Mouse (Mus musculus) C2C12 (cell line): ENCODE data around the gene Prdm10. TPM values are rescaled to one million over a fixed set of nuclear protein-coding genes. Genes with fewer than 3 reads are reported as not detected.

ENCODE experiments used
- H3K27me3 ChIP-seq: one replicate; pipeline ENCODE4 v1.6.1; 2011; ENCODE audit not compliant: control insufficient read depth, insufficient read depth, insufficient read length
- H3K36me3 ChIP-seq: one replicate; pipeline ENCODE4 v1.6.1; 2011; ENCODE audit not compliant: control insufficient read depth, insufficient read depth
- H3K4me3 ChIP-seq: one replicate; pipeline ENCODE4 v1.5.1; 2011; ENCODE audit warnings: mild to moderate bottlenecking, control low read depth; ENCODE audit not compliant: poor library complexity, insufficient read depth, severe bottlenecking
- H3K79me2 ChIP-seq: one replicate; pipeline ENCODE4 v1.6.1; 2011; ENCODE audit not compliant: control insufficient read depth, insufficient read depth
- H3K79me3 ChIP-seq: one replicate; pipeline ENCODE4 v1.6.1; 2011; ENCODE audit warnings: low read depth, control low read depth
- H3ac ChIP-seq: one replicate; pipeline ENCODE3; 2011; ENCODE audit warnings: low read depth; ENCODE audit not compliant: control insufficient read depth, insufficient read length
- CEBPB ChIP-seq: IDR thresholded peaks from one replicate; pipeline ENCODE4 v1.6.1; 2011; ENCODE audit warnings: low read depth, mild to moderate bottlenecking, control low read depth, moderate library complexity
- CTCF ChIP-seq: IDR thresholded peaks from one replicate; pipeline ENCODE4 v1.5.1; 2011; ENCODE audit not compliant: control insufficient read depth, insufficient read depth, insufficient read length
- FOSL1 ChIP-seq: IDR thresholded peaks from one replicate; pipeline ENCODE4 v1.8.0; 2011; ENCODE audit warnings: mild to moderate bottlenecking, low read length; ENCODE audit not compliant: poor library complexity, insufficient read depth, severe bottlenecking
- MAX ChIP-seq: IDR thresholded peaks from one replicate; pipeline ENCODE4 v1.6.1; 2011; ENCODE audit warnings: mild to moderate bottlenecking, control low read depth
- MYOD1 ChIP-seq: IDR thresholded peaks from one replicate; pipeline ENCODE4 v1.6.1; 2011; ENCODE audit warnings: low read depth; ENCODE audit not compliant: control insufficient read depth, insufficient read length
- MYOG ChIP-seq: IDR thresholded peaks from one replicate; pipeline ENCODE4 v1.6.1; 2011; ENCODE audit not compliant: control insufficient read depth, insufficient read length; ENCODE audit errors: extremely low read depth
- USF1 ChIP-seq: IDR thresholded peaks from one replicate; pipeline ENCODE4 v1.6.1; 2011; ENCODE audit warnings: low read depth, mild to moderate bottlenecking, control low read depth, moderate library complexity
- polyA plus RNA-seq: library from polyadenylated mRNA; unstranded; fragments of >200 nt; fragmentation: generic; extraction: Trizol; gene quantifications from one replicate; pipeline ENCODE4 v1.2.1, GENCODE M21; 2012; ENCODE audit warnings: missing spikeins

Gene Prdm10
- polyA plus RNA-seq, 1 experiment, result 2.5 TPM

GRCm38 (mm10) chr9:31272160-31272559 is 8.2 kb upstream of the Prdm10 start:
- no peaks in the 10 kb centered on the region for H3K79me3 ChIP-seq
- H3K79me2 ChIP-seq, result no peaks in the 10 kb centered on the region
- H3K36me3 ChIP-seq, result no peaks in the 10 kb centered on the region
- no peak overlapping the region for H3K4me3 ChIP-seq
- H3ac ChIP-seq, result no peak overlapping the region
- no peaks in the 10 kb centered on the region for H3K27me3 ChIP-seq
- TF ChIP-seq FOSL1 (no peak), CTCF (no peak), MYOG (no peak), MAX (no peak)

- peaks cover 27% of the 10 kb centered on the region for H3K79me2 ChIP-seq
- H3K36me3 ChIP-seq, result no peaks in the 10 kb centered on the region
- peaks cover 13% of the 10 kb centered on the region for H3K79me3 ChIP-seq
- H3K27me3 ChIP-seq, result no peaks in the 10 kb centered on the region
- H3K4me3 ChIP-seq, result no peak overlapping the region
- TF ChIP-seq MYOG (no peak), CTCF (no peak), MYOD1 (no peak), CEBPB (no peak), MAX (no peak), FOSL1 (no peak), USF1 (no peak)
- no peak overlapping the region for H3ac ChIP-seq
These were observed 1.7 kb upstream of the Prdm10 start for GRCm38 (mm10) chr9:31278651-31279050.

GRCm38 (mm10) chr9:31279306-31279705 is 1.0 kb upstream of the Prdm10 start:
- H3K27me3 ChIP-seq, result no peaks in the 10 kb centered on the region
- peak overlapping the region; percentile 69 for H3ac ChIP-seq
- peak overlapping the region; percentile 59 for H3K4me3 ChIP-seq
- peaks cover 16% of the 10 kb centered on the region for H3K79me3 ChIP-seq
- no peaks in the 10 kb centered on the region for H3K36me3 ChIP-seq
- no peak for TF ChIP-seq MAX
- TF ChIP-seq CEBPB, result no peak
- no peak for TF ChIP-seq MYOD1
- TF ChIP-seq MYOG, result no peak
- TF ChIP-seq CTCF, result no peak
- TF ChIP-seq FOSL1, result no peak
- TF ChIP-seq USF1, result no peak
- H3K79me2 ChIP-seq, result peaks cover 34% of the 10 kb centered on the region

- H3K79me2 ChIP-seq, result peaks cover 40% of the 10 kb centered on the region
- H3K36me3 ChIP-seq, result no peaks in the 10 kb centered on the region
- H3K4me3 ChIP-seq, result peak overlapping the region; percentile 59
- peak overlapping the region; percentile 69 for H3ac ChIP-seq
- TF ChIP-seq MAX (peak; percentile 19), USF1 (no peak), FOSL1 (no peak), CEBPB (no peak), MYOD1 (no peak), CTCF (no peak)
- peaks cover 16% of the 10 kb centered on the region for H3K79me3 ChIP-seq
- H3K27me3 ChIP-seq, result no peaks in the 10 kb centered on the region
These were observed 413 bp upstream of the Prdm10 start for GRCm38 (mm10) chr9:31279885-31280365.

DNA sequence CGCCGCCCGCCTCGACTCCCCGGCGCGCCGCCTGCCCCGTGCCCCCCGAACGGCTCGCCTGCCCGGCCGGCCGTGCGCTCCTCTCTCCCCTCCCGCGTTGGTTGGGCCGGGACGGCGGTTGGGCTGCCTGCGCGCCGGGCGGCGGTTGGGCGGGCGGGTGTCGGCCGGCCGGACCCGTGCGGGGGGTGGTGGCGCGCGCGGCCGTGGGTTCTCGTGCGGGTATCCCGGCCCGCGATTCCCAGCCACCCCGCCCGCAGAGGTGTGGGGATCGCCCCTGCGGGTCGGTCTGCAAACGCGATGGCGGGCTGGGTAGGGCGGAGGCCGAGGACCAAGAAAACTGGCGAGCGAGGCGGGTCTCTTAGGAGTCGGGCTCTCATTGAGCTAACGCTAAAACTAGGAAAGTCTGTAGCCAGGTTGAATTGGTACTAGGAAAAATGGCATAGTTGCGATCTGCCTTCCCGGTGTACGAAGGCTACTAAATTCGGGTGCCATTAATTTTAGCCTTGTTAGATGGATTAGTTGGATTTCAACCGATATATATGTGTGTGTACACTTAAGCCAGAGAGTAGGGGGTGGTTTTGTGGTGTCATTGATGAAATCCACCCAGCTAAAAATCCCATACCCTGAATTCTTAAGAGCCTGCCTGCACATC is 799 bp downstream of the Prdm10 start:
- Histone ChIP-seq H3K36me3 (no peaks in the 10 kb centered on the region), H3ac (peak overlapping the region; percentile 97), H3K79me2 (peaks cover 49% of the 10 kb centered on the region), H3K79me3 (peaks cover 21% of the 10 kb centered on the region), H3K27me3 (no peaks in the 10 kb centered on the region), H3K4me3 (peak overlapping the region; percentile 59)
- TF ChIP-seq MYOD1 (no peak), MYOG (no peak), USF1 (no peak), FOSL1 (no peak), MAX (no peak), CTCF (no peak)

DNA sequence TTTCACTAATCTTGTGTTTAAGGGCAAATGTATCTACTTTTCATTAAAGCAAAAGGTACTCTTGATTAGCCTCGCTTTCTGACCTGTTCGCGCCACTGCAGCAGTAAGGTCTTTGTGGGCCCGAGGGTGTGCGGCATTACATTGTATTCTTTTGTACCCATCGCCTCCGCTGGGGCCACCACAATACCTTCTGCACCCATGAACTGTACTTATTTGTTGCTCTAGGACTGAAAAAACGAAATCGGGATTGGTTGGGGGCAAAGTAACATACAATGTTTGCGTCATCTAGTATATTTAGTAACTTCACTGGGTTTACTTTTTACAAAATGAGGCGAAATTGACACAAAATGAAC is 1.3 kb downstream of the Prdm10 start:
- TF ChIP-seq MYOD1 (no peak), USF1 (no peak), FOSL1 (no peak), CEBPB (no peak), CTCF (no peak), MAX (no peak), MYOG (no peak)
- H3K79me2 ChIP-seq, result peaks cover 52% of the 10 kb centered on the region
- peaks cover 22% of the 10 kb centered on the region for H3K79me3 ChIP-seq
- peak overlapping the region; percentile 59 for H3K4me3 ChIP-seq
- H3ac ChIP-seq, result peak overlapping the region; percentile 97
- no peaks in the 10 kb centered on the region for H3K36me3 ChIP-seq
- no peaks in the 10 kb centered on the region for H3K27me3 ChIP-seq
